Mouse (Mus musculus) adrenal gland (tissue): ENCODE results near the gene Gm2016.
"Not testable (repeated sequence)": the region's sequence is repeated elsewhere in the genome, so short reads cannot be mapped to it uniquely, and the experiment has no call there.

Source experiments
- intact Hi-C: fragments of 180-260 bp; cut with DNase I; formaldehyde crosslinking; loops from one replicate; pipeline ENCODE4 v1.15.1; 2025
- long read RNA-seq, 2 experiments: library from polyadenylated mRNA; unstranded; transcript quantifications; one replicate each; pipeline ENCODE4 v2.0.0; 2020; ENCODE audit warnings: borderline replicate concordance in 1 of 2; ENCODE audit not compliant: insufficient replicate concordance in 1 of 2

Gene Gm2016
- long read RNA-seq, experiment 1: 0 reads
- long read RNA-seq, experiment 2: 0 reads

DNA sequence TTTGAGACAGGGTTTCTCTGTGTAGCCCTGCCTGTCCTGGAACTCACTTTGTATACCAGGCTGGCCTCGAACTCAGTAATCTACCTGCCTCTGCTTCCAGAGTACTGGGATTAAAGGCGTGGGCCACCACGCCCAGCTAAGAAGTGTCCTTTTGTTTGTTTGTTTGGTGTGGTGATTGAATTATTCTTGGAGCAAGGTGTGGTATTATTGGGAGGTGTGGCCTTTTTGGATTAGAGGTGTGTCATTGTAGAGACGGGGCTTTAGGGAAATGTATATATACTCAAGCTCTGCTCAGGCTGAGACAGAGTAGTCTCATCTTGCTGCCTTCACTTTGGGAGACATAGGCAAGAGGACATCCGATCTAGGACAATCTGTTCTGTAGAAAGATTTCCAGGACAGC is at the start of gene Gm2016:
TSS of gene Gm2016 (plus strand) at position 301 of the 400 bp plus-strand sequence.
- intact Hi-C loops: not testable (repeated sequence)

DNA sequence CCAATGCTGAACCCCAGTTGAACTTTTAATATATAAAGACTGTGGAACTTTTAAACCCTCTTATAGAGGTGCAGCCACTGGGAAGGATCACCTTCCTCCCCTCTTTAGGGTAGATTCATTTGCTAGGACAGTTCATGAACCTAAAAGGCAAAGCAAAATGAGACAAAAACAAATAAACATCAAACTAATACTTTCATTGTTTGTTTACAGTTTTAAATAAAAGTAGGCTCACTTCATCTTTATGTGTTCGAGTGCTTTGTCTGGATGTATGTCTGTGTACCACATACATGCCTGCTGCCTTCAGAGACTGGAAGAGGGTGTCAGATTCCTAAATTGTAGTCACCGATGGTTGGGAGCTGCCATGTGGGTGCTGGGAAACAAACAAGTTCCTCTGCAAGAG is 31.6 kb upstream of the Gm2016 start, which contains the start of gene Gm2001:
TSS of gene Gm2001 (minus strand) at position 101 of the 400 bp plus-strand sequence.
- intact Hi-C loops: not testable (repeated sequence)

DNA sequence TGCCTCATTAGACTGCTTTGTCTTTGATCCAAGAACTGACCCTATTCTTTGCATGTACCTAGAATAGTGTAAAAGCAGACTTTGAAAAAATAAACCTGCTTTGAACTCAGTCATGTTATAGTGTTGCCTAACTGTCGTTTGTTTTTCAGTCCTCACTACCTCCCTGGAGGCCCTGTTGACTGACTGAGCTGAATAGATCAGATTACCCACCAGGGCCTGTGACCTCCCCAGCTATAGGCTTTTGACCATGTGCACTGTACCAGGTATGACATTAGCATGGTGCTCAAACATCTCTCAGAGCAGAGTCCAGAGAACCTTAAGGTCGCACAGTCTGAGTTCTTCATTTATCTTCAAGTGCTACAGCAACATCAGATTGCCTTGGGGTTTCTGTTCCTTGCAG is 23.2 kb upstream of the Gm2016 start:
- intact Hi-C loops: not testable (repeated sequence)

DNA sequence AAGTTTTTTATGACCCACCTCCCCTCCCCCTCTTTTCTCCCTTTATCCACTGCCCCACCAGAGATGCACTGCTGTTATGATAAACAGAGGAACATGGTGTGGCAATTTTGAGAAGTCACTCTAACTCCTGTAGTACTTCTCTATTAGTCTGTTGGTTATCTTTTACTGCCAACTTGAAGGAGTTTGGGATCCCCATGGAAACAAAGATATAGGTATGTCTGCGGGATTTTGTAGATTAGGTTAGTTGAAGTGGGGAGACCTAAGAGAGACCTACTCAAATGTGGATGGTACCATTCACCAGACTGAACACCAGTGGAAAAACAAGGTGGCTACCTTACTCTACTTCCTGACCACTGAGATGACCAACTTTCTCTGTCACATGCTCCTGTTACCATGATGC is 17.8 kb upstream of the Gm2016 start:
- intact Hi-C loops: not testable (repeated sequence)

DNA sequence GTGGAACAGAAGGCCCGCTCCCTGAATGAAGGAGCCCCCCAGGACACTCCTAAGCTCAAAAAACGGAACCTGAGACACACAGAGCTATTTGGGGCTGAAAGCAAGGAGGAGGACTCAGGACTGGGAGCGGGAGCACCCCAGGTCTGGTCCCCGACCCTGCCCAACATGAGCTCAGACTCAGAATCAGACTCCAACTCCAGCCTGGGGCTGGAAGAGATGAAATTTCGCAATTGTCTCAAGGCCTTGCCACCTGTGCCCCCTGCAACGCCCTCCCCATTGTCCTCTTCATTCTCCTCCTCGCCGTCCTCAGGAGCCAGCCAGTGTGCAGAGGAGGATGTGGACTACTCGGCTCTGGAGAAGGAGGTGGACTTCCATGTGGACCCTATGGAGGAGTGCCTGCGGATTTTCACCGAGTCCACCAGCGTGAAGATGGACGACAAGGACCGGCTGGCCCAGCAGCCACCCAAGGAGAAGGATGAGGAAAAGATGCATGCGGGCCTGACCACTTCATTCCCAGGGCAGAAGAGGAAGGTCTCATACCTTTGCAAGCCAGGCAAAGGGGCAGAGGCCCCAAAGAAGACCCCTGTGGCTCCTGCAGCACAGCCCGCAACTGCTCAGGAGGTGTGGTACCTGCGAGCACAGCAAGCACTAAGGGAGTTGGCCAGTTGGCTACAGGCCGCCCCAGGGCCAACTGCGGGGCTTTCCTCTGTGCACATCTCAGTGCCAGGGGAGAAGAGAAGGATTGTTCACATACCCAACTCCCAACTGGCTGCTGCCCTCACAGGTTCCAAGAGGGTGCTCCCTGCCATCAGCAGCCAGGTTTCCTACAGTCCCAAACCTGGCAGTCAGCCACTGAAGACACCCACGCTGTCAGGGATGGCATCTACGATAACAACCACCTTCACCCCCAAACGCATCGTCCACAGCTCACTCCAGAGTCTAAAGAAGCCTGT is 11.9 kb upstream of the Gm2016 start:
- intact Hi-C loops: not testable (repeated sequence)

DNA sequence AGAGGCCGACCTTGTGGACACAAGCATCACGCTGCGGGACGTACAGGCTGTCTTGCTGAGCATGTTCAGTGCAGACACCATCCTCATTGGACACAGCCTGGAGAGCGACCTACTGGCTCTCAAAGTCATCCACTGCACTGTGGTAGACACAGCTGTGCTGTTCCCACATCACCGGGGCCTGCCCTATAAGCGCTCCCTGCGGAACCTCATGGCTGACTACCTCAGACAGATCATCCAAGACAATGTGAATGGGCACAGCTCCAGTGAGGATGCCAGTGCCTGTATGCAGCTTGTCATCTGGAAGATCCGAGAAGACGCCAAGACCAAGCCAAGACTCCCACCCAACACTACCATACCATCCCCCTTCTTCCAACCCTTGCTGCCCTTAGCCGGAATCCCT is 10.2 kb upstream of the Gm2016 start:
- intact Hi-C loops: not testable (repeated sequence)

DNA sequence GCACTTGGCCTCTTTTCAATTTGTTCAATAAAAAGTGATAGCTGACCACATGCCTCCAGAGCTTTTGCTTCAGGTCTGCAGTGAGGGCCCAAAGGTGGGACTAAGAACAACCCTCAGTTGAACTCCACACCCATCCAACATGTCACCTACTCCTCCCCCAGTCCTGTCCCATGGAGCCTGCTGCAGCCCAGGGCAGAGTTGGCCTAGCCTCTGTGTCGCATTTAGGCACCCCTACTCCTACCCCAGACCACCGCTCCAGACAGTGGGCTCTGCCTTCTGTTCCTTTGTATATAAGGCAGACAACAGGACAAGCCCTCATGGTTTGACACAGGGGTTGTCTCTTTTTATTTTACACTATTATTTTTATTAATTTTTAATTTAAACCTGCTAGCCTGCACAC is 9.8 kb upstream of the Gm2016 start:
- intact Hi-C loops: not testable (repeated sequence)

DNA sequence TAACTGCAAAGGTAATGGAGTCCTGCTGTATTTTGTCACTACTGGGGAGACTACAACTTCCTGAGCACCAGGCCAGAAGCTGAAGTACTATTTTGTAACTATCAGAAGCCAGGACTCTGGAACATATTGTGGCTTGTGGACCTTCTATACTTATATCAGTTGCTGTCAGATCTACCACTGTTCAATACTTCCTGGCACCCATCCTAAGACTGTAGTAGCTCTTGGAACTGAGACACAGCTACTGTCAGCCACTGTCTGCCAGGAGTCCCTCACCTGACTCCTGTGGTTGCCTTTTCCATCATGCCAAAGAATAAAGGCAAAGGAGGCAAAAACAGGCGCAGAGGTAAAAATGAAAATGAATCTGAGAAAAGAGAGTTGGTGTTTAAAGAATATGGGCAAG is 21.2 kb downstream of the Gm2016 start, which contains the start of gene Gm2022:
TSS of gene Gm2022 (plus strand) at position 301 of the 400 bp plus-strand sequence.
- intact Hi-C loops: not testable (repeated sequence)

DNA sequence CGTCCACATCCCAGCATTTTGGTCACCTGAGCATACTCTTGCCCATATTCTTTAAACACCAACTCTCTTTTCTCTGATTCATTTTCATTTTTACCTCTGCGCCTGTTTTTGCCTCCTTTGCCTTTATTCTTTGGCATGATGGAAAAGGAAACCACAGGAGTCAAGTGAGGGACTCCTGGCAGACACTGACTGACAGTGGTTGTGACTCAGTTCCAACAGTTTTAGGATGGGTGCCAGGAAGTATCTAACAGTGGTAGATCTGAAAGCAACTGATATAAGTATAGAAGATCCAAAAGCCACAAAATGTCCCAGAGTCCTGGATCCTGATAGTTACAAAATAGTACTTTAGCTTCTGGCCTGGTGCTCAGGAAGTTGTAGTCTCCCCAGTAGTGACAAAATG is 45.8 kb downstream of the Gm2016 start, which contains the start of gene Gm2035:
TSS of gene Gm2035 (minus strand) at position 137 of the 400 bp plus-strand sequence.
- intact Hi-C loops: not testable (repeated sequence)
